Mouse (Mus musculus) brain, embryonic 14.5 days (tissue): ENCODE results near the gene Mtx1.

Experiments used
- CTCF ChIP-seq: fragments of 200-500 bp; IDR thresholded peaks from 2 replicates; pipeline ENCODE4 v1.5.1; 2012; ENCODE audit warnings: inconsistent platforms, mild to moderate bottlenecking, moderate library complexity, borderline replicate concordance; ENCODE audit not compliant: insufficient read depth, insufficient read length; ENCODE audit errors: extremely low read depth
- POLR2A ChIP-seq: fragments of 200-500 bp; IDR thresholded peaks from 2 replicates; pipeline ENCODE4 v1.6.1; 2012; ENCODE audit warnings: mild to moderate bottlenecking, inconsistent platforms, borderline replicate concordance; ENCODE audit not compliant: poor library complexity, insufficient read depth, insufficient read length, severe bottlenecking; ENCODE audit errors: extremely low read depth

GRCm38 (mm10) chr3:89219546-89219945, 7.3 kb downstream of the Mtx1 start:
- TF ChIP-seq CTCF (no peak), POLR2A (no peak)
